Mouse (Mus musculus): ENCODE measurements around the gene Osgin1.

DNA sequence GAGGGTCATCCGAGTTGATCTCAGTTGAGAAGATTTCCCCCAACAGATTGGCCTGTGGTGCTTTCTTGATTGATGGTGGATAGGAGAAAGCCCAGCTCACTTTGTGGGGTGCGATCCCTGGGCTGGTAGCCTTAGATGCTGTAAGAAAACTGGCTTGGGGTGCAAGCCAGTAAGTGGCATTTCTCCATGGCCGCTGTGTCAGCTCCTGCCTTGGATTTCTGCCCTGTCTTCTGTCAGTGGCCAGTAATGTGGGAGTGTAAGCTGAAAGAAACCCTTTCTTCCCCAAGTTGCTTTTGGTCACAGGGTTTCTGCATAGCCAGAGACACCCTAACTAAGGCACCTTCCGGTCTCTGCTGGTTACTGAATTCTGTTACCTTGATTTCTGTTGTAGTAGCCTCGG lies 22.1 kb downstream of the Osgin1 start:
- TF ChIP-seq CTCF (IDR thresholded peaks at IDR 0.05; ENCODE audit: low read depth, low read length) (no peak), POLR2AphosphoS5 (IDR thresholded peaks at IDR 0.05; ENCODE audit: insufficient replicate concordance, low read depth, low read length) (no peak), GATA1 (IDR thresholded peaks at IDR 0.05; ENCODE audit: borderline replicate concordance, low read length) (no peak)

Measured in G1E (cell line).